Mouse (Mus musculus): ENCODE data around the gene Gm17409. TPM values are rescaled to one million over a fixed set of nuclear protein-coding genes. Genes with fewer than 3 reads are reported as not detected.
A peak's percentile ranks its signal among the peaks of the same experiment; 100 is the strongest.

Gm17409 gene
- total RNA-seq, 1 experiment from 2014 or later, result not detected

DNA sequence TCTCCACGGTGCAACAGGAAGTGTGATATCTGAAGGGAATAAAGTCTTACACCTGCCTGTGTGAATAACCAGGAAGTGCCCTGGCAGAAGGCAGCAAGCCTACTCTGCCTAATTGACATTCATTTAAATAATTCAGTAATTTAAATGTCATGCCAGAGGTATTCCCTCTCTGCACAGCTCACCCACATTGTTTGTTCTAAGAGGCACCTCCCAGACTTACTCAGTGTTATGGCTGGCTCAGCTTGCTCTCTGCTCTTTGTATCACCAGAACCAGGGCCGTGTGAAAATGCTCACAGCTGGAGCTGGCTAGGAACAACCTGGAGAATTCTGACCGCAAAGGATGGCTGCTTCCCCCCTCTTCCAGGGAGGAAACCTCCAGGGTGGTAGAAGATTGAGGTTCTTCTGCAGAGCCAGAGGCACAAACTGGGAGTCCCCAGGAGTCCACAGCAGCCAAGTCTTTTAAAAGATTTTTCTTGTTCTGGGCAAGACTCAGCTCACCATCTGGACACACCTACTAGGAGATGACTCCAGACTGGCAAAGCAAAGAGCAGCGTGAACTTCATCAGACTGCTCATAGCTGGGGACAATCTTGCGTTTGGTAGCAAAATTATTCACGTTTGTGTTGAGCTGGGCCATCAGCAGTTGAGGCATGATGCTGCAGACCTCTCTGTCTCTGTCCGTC lies 14.5 kb downstream of the Gm17409 start:
- DNase-seq, result no peak

DNA sequence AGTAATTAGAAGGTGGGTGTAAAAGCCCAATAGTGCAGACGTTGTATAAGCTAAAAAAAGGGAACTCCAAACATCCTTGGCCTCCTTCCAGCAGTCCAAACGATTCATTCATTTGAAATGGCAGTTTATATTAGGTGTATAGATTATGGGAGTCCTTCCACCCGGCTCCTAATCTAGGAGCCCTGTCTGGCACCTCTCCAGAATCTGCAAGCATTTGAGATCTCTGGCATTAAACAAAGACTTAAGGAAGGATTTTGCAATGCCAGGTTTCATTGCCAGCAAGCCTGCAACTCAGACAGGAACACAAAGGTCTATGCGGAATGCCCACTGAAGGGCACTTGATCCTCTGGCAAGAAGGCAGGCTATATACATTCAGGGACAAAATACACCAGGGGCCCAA lies 15.2 kb downstream of the Gm17409 start:
- peak; percentile 31 for DNase-seq

DNA sequence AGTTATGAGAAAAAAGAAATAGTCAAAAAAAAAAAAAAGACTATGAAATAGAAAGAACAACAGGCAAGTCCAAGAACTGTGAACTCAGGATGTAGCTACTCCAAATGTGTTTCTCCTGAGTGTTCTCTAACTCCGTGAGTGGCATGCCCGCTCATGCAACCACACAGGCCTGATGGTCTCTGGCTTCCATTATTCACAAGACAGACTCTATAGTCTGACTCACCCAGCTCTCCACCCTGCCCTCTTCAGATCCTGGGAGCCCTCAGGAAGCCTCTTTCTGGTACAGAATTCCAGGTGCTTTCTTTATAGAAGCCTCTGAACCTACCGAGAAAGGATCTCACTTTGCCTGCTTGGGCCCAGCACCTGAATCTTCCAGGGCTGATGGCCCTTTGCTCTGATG lies 15.8 kb downstream of the Gm17409 start:
- DNase-seq, result no peak

DNA sequence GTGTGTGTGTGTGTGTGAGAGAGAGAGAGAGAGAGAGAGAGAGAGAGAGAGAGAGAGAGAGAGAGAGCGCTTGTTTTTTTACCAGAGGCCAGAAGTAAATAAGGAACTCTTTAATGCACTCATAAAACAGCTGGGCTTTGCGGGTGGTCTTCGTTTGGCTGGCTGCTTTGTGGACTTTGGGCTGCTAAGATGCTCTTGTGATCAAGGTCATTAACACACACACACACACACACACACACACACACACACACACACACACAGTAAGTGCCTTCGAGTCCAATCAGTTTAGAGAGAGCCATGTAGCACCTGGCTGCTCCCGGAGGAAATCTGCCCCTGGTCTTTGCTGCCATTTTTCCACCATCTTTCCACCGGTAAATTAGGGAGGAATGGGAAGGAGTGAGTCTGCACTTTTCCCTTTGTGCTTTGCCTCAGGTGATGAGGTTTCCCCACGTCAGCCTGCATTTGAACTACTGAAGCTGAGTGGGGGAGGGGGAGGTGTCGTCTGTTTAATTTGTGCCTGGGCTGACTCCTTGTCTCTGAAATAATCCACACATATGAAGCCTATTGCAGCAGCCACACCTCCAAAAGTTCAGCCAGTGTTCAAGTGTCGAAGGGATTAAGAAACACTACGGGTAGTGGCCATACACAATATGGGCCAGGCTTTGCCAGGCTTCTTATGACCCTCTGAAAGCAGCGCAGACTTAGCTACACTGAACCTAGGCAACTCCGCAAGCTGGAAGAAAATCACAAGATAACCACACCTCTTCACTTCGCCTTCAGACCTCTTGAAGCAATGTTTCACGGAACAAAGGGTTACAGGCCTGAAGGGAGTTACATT lies 16.7 kb downstream of the Gm17409 start:
- DNase-seq, result no peak

DNA sequence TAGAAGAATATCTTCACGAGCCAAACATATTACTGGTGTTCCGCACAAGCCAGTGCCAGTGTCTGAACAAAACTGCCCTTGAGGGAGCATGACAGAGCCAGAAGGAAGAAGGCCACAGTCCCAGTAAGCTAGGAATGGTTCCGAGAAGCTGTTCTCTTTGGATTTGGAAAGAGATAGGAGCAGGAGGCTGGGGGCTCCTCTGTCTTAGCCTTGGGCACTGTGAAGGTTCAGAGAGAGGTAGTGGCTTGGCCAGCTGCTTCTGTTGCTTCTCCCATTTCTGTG lies 17.3 kb downstream of the Gm17409 start:
- DNase-seq, result no peak

DNA sequence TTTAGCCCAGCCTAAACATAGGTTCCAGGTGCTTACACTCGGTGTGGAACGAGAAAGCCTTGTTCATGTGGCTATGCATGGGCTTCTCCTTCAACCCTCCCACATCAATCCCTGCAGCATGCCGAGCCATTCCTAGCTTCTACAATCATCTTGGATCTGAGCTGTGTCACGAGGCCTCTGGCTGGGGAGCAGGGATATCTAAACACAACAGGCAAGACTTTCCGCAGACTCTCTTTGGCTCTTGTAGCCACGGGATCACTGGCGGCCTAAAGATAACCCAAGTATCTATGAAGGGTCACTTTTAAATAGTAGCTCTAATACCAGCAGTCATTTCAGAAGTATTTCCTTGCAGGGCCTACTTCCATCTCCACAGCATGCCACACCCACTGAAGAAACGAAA lies 18.5 kb downstream of the Gm17409 start:
- DNase-seq, result no peak

DNA sequence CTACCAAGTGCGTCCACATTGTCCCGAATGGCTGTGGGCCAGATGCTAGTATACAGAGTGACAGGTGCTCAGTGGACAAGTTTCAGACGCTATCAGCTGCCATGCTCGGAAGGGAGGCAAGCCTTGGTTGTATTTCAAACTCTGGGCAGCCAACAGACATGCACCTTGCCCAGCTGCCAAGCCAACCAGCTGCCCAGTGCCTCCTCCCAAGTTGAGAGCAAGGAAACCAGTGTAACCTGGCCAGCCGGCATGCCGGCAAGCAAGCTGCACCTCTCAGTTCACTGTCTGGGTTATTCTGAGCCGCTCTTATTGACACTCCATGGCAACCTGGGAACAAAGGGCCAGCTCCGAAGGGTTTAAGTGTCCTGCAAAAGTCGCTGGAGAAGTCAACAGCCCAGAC lies 19.4 kb downstream of the Gm17409 start:
- DNase-seq, result no peak

DNA sequence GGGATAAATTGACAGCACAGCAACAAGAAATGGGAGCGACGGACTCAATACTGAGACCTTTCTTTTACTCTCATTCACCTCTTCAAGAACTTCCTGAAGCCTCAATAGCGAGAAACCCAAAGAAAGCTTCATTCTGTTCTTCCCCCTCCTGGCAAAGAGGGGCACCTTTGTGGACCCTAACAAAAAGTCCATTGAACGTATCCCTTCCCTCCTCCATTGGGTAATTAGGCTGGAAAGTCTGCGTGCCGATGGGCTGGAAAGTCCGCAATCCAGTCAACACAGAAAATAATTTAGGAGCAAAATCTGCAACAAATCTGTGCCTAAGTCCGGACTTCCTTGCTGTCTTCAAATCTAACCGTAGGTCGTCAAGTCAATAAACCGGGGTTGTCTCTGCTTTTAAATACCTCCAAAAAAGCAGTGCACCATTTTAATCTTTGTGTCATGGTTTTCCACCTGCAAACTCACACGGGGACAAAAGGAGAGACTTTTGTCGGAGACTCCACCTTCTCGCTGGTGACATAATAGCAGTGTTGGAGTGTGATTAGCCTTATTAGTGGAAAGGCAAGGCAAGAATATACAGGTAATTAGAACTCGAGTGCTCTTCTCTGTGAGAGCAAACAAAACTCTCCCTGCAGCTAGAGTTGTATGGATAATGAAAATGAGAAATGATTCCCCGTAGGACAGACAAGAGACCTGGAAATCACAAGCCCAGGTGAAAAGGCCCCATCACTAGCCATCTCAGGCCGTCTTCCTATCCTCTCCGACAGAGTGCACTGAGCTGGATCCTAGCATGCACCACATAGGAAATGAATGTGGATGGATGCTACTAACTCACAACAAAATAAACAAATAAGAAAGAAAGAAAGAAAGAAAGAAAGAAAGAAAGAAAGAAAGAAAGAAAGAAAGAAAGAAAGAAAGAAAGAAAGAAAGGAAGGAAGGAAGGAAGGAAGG lies 24.0 kb downstream of the Gm17409 start:
- DNase-seq, result no peak

DNA sequence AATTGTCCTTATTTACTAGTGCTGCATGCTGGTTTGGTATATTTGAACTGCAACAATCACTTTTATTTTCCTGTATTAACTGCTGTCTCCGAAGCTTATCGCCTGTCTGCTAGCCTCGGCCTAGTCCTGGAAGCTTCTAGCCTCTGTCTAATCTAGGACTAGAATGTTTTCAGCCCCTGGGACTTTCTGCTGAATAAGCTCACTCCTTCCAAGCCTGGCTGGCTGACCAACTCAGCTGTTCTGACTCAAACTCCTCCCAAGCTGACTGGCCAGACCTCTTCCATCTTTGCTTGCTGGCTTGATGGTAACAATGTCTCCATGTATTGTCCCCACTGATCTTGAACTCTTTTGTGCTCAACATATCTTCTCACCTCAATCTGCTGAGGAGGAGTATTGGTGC lies 25.4 kb downstream of the Gm17409 start:
- DNase-seq, result no peak

DNA sequence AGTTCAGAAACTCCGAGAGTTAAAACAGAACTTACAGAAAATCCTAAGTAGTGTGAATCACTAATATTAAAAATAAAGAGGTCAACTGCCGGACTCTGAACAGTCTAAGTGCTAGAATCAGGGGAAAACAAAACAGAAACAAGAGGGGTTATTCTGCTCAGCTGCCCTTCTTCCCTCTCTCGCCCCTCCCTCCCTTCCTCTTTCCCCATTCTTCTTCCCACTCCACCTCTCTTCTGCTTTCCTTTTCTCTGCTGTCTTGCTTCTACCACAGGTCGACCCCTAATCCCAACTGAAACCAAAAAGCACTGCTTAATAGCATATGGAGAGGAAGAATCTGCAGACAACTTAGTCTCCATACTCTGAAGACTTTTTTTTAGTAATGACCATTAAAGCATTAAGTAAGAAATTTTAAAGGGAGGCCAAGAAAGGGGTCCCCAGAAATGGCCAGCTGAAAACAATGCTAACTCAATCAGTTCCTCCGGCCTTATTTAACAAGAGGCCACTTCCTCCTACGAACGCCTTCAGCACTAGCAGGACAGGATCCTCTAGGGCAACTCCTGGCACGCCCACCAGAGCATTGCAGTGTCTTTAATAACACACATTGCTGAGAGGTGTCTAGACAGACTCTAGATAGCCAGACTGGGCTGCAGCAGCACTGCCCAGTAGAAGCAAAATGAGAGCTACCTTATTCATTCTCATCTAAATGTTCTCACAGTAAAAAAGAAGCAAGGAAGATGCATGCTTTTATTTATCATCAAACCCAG lies 26.9 kb downstream of the Gm17409 start:
- no peak for DNase-seq

DNA sequence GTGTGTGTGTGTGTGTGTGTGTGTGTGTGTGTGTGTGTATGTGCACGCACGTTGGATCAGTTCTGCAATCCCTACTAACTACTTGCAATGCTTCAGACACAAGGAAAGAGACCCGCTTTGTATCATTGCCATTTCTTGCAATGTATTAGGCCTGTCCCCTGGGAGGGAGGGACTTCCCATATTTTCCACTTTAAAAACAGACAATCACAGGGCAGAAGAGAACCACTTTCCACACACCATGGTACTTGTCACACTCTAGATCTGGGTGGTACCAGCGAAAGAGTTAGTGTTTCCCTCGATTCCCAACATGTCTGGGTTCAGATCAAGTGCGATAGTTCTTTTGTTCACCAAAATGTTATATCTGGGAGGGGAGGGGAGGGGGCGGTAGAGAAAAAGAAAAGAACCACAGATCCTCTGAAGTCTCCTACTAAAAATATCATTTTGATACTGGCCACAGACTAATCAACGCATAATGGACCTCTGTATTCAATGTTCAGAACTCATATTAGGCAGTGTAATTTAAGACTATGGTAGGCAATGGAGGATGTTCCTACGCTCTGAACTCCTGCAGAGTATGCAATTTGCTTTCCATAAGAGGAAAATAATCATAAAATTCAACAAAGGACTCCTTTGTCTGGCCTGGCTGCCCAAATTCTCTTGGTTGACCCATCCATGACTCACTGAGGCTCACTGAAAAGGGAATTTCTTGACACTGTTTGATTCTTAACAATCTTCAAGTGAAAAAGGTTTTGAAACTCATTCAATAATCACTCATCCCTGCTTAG lies 35.6 kb downstream of the Gm17409 start:
- no peak for DNase-seq

DNA sequence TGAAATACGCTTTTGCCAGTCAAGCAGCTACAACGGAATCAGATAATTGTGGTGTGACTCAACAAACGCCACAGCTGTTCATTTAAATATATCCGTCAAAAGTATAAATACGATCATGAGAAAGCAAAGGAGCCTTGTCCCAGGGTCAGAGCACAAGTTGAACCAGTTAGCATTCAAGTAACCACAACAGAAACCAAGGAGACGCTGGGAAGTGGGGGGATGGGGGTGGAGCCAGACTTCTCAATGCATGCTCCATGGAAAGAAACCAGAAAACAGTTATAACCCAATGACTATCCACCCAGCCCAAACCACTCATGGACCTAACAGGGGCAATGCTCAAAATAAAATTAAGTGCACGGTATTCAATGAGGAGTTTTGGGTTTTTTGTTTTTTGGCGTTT lies 40.3 kb downstream of the Gm17409 start:
- DNase-seq, result no peak

DNA sequence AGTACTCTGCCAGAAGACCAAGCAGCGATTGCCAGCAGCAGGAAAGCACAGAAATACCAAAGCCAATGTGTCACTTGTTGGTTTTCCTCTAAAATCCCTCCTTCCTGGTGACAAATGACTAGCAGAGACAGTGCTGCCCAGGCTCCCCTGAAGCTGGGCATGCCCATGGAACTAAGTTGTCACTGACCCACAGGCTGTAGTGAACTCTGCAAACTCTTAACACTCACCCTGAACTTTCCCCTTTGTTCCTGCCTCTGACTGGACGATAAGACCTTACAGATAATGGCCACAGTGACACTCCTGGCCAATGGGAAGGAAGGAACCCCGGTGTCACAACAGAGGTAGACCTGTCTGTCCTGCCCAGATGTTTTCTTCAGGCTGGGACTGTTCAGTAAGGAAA lies 43.3 kb downstream of the Gm17409 start:
- DNase-seq, result peak; percentile 19

DNA sequence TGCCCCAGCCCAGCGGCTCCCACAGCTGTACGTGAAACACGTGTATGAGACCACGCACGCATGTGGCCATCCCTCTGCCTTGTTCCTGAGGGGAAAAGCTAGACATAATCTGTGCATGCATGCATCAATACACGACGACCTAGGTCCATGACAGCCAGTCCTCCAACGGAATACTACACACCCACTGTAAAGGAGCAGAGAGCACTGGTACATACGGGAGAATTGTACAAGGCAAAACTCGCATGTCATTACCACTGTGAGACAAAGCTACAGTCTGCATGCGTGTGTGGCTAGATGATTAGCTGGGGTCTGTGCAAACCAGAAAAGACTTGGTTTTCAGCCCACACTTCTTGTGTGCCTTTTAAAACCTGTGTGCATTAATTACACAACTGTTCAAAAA lies 44.6 kb downstream of the Gm17409 start:
- DNase-seq, result no peak

DNA sequence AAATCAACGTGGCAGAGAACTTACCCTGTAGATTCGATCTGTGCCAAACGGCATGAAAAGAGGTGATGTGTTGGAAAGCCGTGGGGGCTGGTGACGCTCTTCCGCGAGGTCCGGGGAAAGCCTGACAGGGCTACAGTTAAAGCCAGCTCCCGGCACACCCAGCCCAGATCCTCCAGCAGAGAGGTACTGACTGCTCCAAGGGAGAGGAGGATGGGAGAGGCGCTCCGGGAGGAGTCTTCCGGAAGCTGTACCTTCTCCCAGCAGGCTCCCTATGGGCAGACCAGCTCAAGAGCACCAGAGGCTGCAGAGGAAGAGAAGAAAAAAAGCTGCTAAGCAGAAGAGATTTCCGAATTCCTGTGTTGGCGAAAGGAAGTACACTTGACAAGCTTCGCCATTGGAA lies 46.1 kb downstream of the Gm17409 start:
- no peak for DNase-seq

DNA sequence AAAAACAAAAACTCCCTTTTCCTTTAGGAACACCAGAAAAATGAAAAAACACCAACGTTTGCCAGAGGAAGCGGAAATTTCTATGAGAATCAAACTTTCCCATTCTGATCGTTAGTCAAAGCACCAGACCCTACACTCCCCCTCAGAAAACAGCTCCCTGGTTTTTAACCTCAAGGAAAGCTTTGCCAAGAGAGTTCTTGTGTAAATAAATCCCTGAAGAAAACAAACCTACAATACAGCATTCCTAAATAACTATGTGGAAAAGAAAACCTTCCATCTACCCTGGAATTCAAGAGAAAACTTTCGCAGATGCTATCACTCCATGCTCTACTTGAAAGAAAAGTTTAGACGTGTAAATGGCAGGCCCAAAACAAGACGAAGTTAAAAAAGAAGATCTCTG lies 47.0 kb downstream of the Gm17409 start:
- DNase-seq, result no peak

DNA sequence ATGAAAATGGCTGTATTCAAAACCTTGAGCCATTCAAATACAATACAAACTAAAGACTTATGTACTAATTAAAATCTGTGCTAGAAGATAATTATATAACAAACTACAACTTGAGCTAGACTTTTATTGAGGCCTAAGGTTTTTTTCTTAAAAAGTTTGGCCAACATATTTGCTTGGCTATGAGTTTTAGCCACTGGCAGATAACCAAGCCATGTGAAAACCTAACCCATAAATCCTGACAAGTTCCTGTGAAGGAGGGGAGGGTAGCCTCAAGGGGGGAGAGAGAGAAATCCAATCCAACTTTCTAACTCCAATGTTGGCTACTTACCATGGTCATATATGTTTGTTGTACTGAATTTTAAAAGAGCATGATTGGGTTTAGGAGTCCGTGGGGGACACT lies 48.6 kb downstream of the Gm17409 start:
- DNase-seq, result no peak
